Mouse (Mus musculus) lung, postnatal 0 days (tissue): ENCODE measurements at regions not wholly inside any gene's neighbourhood (a gene's known extent, or its start where the extent isn't known, plus 50 kb on each side); places are given as distances from the start of the nearest gene placed in this dataset.

Source experiments
- CTCF ChIP-seq: IDR thresholded peaks from 2 replicates; pipeline ENCODE4 v1.5.1; 2016; ENCODE audit warnings: antibody characterized with exemption, mild to moderate bottlenecking
- EP300 ChIP-seq: IDR thresholded peaks from 2 replicates; pipeline ENCODE4 v1.6.1; 2016; ENCODE audit warnings: antibody characterized with exemption, mild to moderate bottlenecking, control low read depth

DNA sequence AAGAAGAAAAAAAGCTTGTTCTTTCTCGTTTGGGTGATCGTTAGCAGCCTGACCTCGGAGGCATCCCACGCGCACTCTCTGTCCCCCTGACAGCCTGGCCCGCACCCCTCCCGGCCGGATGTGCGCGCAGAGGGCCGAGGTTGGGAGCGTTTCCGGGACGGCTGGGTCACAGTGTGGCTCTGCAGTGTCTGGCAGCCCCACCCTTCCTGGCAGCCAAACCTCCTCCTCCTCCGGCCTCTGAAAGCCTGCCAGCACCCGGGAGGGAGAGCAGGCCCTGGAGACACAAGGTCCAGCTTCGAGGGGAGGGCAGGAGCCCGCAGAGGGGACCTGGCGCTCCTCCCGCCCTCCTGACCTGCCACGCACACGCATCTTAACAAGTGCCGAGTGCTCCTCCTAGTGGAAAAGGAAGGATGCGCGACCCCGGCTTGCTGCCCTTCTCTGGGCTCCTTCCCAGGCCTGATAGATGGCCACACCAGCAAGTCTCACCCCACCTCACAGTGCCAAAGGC lies 79.3 kb downstream of the Cpn2 start:
- TF ChIP-seq EP300 (peak; percentile 97), CTCF (peak; percentile 88)
